Mouse (Mus musculus) hindbrain, postnatal 0 days (tissue): ENCODE results near the gene Cyb5r2. TPM values are rescaled to one million over a fixed set of nuclear protein-coding genes. Genes with fewer than 3 reads are reported as not detected.

Source experiments
- ATAC-seq: fragments of 200-750 bp; cut with Nextera tagmentation; 2 replicates; pipeline ENCODE4 v1.8.0; 2017; ENCODE audit warnings: mild to moderate bottlenecking, moderate TSS enrichment, moderate library complexity
- DNase-seq: peaks from one replicate; pipeline ENCODE4 v3.0.0-alpha.2; 2015; ENCODE audit warnings: low spot score
- H3K27ac ChIP-seq: fragments of 300-500 bp; sonication (generic); 2 replicates; pipeline ENCODE4 v1.5.1; 2014; ENCODE audit warnings: mild to moderate bottlenecking
- H3K27me3 ChIP-seq: fragments of 300-500 bp; sonication (generic); 2 replicates; pipeline ENCODE4 v1.6.1; 2014; ENCODE audit warnings: low read length, mixed read lengths; ENCODE audit not compliant: insufficient read depth
- H3K36me3 ChIP-seq: fragments of 300-500 bp; sonication (generic); 2 replicates; pipeline ENCODE4 v1.6.1; 2014; ENCODE audit warnings: low read length, mixed read lengths; ENCODE audit not compliant: insufficient read depth
- H3K4me1 ChIP-seq: fragments of 300-500 bp; sonication (generic); 2 replicates; pipeline ENCODE4 v1.6.1; 2014; ENCODE audit warnings: antibody characterized with exemption, low read length, mixed read lengths; ENCODE audit not compliant: insufficient read depth
- H3K4me2 ChIP-seq: fragments of 300-500 bp; sonication (generic); 2 replicates; pipeline ENCODE4 v1.6.1; 2014; ENCODE audit warnings: low read depth, mild to moderate bottlenecking, low read length, moderate library complexity, mixed read lengths
- H3K4me3 ChIP-seq: fragments of 300-500 bp; sonication (generic); 2 replicates; pipeline ENCODE4 v1.5.1; 2014; ENCODE audit warnings: low read length
- H3K9ac ChIP-seq: fragments of 300-500 bp; sonication (generic); replicated peaks from 2 replicates; pipeline ENCODE4 v1.6.1; 2014; ENCODE audit warnings: mild to moderate bottlenecking, low read length, moderate library complexity, mixed read lengths
- H3K9me3 ChIP-seq: fragments of 300-500 bp; sonication (generic); 2 replicates; pipeline ENCODE4 v1.6.1; 2016; ENCODE audit warnings: low read length, mixed read lengths
- CTCF ChIP-seq: IDR thresholded peaks from 2 replicates; pipeline ENCODE4 v1.5.1; 2016; ENCODE audit warnings: antibody characterized with exemption, control low read depth, low read depth
- WGBS: fragments of 180-500 bp; shearing (Covaris S2); extraction: QIAGEN DNeasy Blood & Tissue Kit; methylation state at CpG from one replicate; pipeline ENCODE4 v1.1.7; 2014; 5-methylcytosine and 5-hydroxymethylcytosine counted together
- polyA plus RNA-seq: library from polyadenylated mRNA; unstranded; fragments of >200 nt; fragmentation: Nextera tagmentation; extraction: Ambion mirVana; gene quantifications from 2 replicates; pipeline ENCODE4 v1.2.1, GENCODE M21; 2015
- total RNA-seq: library from RNA; depleted of rRNA; stranded (reverse); fragments of >200 nt; gene quantifications from 2 replicates; pipeline ENCODE4 v1.2.3, GENCODE M21; 2014; rRNA removed

Gene Cyb5r2
- total and polyA plus RNA-seq, 2 experiments from 2014 or later = 0.20 to 0.21 TPM

GRCm38 (mm10) chr7:107708491-107709112 lies 49.2 kb downstream of the Cyb5r2 start:
- Histone ChIP-seq H3K4me1 (peaks cover 5% of the 10 kb centered on the region; the same call in 1 of the 2 replicates), H3K9me3 (no peaks in the 10 kb centered on the region), H3K9ac (no peak overlapping the region), H3K4me3 (peak overlapping the region; percentile 18; the same call in 1 of the 2 replicates), H3K4me2 (peak overlapping the region; percentile 51), H3K36me3 (no peaks in the 10 kb centered on the region), H3K27me3 (no peaks in the 10 kb centered on the region), H3K27ac (peak overlapping the region; percentile 36; the same call in 1 of the 2 replicates)
- DNase-seq = peak; percentile 83
- peak; percentile 75 for TF ChIP-seq CTCF
- ATAC-seq = peak; percentile 94
- WGBS = under 1% methylated on average over 10 of the region's 10 CpGs

- Histone ChIP-seq H3K9me3 (no peaks in the 10 kb centered on the region), H3K4me1 (peaks cover 5% of the 10 kb centered on the region; the same call in 1 of the 2 replicates), H3K4me2 (no peak overlapping the region), H3K4me3 (no peak overlapping the region), H3K36me3 (no peaks in the 10 kb centered on the region), H3K27me3 (no peaks in the 10 kb centered on the region), H3K9ac (no peak overlapping the region), H3K27ac (no peak overlapping the region)
- ATAC-seq (no peak), DNase-seq (no peak)
- TF ChIP-seq CTCF = no peak
- WGBS = 48% methylated on average over 9 of the region's 9 CpGs
These were observed 50.2 kb downstream of the Cyb5r2 start for GRCm38 (mm10) chr7:107707650-107708049.

GRCm38 (mm10) chr7:107705941-107706340 lies 51.9 kb downstream of the Cyb5r2 start:
- no peak overlapping the region for H3K4me3 ChIP-seq
- H3K4me2 ChIP-seq = no peak overlapping the region
- TF ChIP-seq CTCF = no peak
- H3K27ac ChIP-seq = no peak overlapping the region
- no peaks in the 10 kb centered on the region for H3K36me3 ChIP-seq
- no peaks in the 10 kb centered on the region for H3K9me3 ChIP-seq
- ATAC-seq = no peak
- WGBS = 40% methylated on average over 5 of the region's 5 CpGs
- peak; percentile 29 for DNase-seq
- H3K9ac ChIP-seq = no peak overlapping the region
- peaks cover 5% of the 10 kb centered on the region; the same call in 1 of the 2 replicates for H3K4me1 ChIP-seq
- H3K27me3 ChIP-seq = no peaks in the 10 kb centered on the region

- H3K4me3 ChIP-seq = no peak overlapping the region
- DNase-seq (no peak), ATAC-seq (no peak)
- H3K36me3 ChIP-seq = no peaks in the 10 kb centered on the region
- no peaks in the 10 kb centered on the region for H3K9me3 ChIP-seq
- H3K9ac ChIP-seq = no peak overlapping the region
- no peak overlapping the region for H3K4me2 ChIP-seq
- TF ChIP-seq CTCF = no peak
- H3K27me3 ChIP-seq = no peaks in the 10 kb centered on the region; the same call in 1 of the 2 replicates
- H3K4me1 ChIP-seq = no peaks in the 10 kb centered on the region
- H3K27ac ChIP-seq = no peak overlapping the region
- WGBS = 72% methylated on average over 13 of the region's 13 CpGs
These were observed 55.1 kb downstream of the Cyb5r2 start for GRCm38 (mm10) chr7:107702461-107703380.

GRCm38 (mm10) chr7:107700646-107701045 lies 57.2 kb downstream of the Cyb5r2 start:
- Histone ChIP-seq H3K27ac (no peak overlapping the region), H3K36me3 (no peaks in the 10 kb centered on the region), H3K4me3 (no peak overlapping the region), H3K4me2 (no peak overlapping the region), H3K27me3 (no peaks in the 10 kb centered on the region; the same call in 1 of the 2 replicates), H3K9ac (no peak overlapping the region), H3K9me3 (no peaks in the 10 kb centered on the region), H3K4me1 (no peaks in the 10 kb centered on the region)
- 86% methylated on average over 5 of the region's 5 CpGs for WGBS
- ATAC-seq = no peak
- no peak for TF ChIP-seq CTCF
- DNase-seq = no peak

- Histone ChIP-seq H3K4me2 (no peak overlapping the region), H3K36me3 (no peaks in the 10 kb centered on the region), H3K4me1 (no peaks in the 10 kb centered on the region), H3K9me3 (no peaks in the 10 kb centered on the region), H3K27ac (no peak overlapping the region), H3K9ac (no peak overlapping the region), H3K4me3 (no peak overlapping the region), H3K27me3 (no peaks in the 10 kb centered on the region; the same call in 1 of the 2 replicates)
- no peak for TF ChIP-seq CTCF
- no peak for ATAC-seq
- no peak for DNase-seq
- WGBS = 87% methylated on average over 1 of the region's 1 CpGs
These were observed 57.9 kb downstream of the Cyb5r2 start for GRCm38 (mm10) chr7:107699926-107700325.

Other genes starting within 250 kb of the Cyb5r2 start
- 4.2 and 5.5 TPM in 2 replicates for gene Olfml1, start 190.6 kb downstream of the Cyb5r2 start, total RNA-seq
- 5.8 and 6.0 TPM in 2 replicates for gene Olfml1, start 190.6 kb downstream of the Cyb5r2 start, polyA plus RNA-seq
- 3.0 and 3.4 TPM in 2 replicates for gene Ppfibp2, start 162.8 kb downstream of the Cyb5r2 start, total RNA-seq
- gene Ppfibp2, start 162.8 kb downstream of the Cyb5r2 start, polyA plus RNA-seq = 2.3 and 3.2 TPM in 2 replicates
- gene 5330417H12Rik, start 132.9 kb downstream of the Cyb5r2 start, total RNA-seq = not detected in 2 replicates
- gene 5330417H12Rik, start 132.9 kb downstream of the Cyb5r2 start, polyA plus RNA-seq = not detected in 2 replicates
- gene Ovch2, start 43.2 kb upstream of the Cyb5r2 start, total RNA-seq = not detected in 2 replicates
- gene Ovch2, start 43.2 kb upstream of the Cyb5r2 start, polyA plus RNA-seq = not detected in 2 replicates
- gene Olfr467, start 54.2 kb upstream of the Cyb5r2 start, total RNA-seq = not detected in 2 replicates
- not detected in 2 replicates for gene Olfr467, start 54.2 kb upstream of the Cyb5r2 start, polyA plus RNA-seq
- not detected in 2 replicates for gene Olfr469, start 67.5 kb upstream of the Cyb5r2 start, total RNA-seq
- gene Olfr469, start 67.5 kb upstream of the Cyb5r2 start, polyA plus RNA-seq = not detected in 2 replicates
- not detected in 2 replicates for gene Olfr470, start 89.5 kb upstream of the Cyb5r2 start, total RNA-seq
- not detected in 2 replicates for gene Olfr470, start 89.5 kb upstream of the Cyb5r2 start, polyA plus RNA-seq
- not detected in 2 replicates for gene Olfr472, start 139.9 kb upstream of the Cyb5r2 start, total RNA-seq
- not detected in 2 replicates for gene Olfr472, start 139.9 kb upstream of the Cyb5r2 start, polyA plus RNA-seq
- not detected in 2 replicates for gene Olfr473, start 172.4 kb upstream of the Cyb5r2 start, total RNA-seq
- gene Olfr473, start 172.4 kb upstream of the Cyb5r2 start, polyA plus RNA-seq = not detected in 2 replicates
- not detected in 2 replicates for gene Olfr474, start 196.6 kb upstream of the Cyb5r2 start, total RNA-seq
- not detected in 2 replicates for gene Olfr474, start 196.6 kb upstream of the Cyb5r2 start, polyA plus RNA-seq
- not detected in 2 replicates for gene Olfr476, start 206.8 kb upstream of the Cyb5r2 start, total RNA-seq
- not detected in 2 replicates for gene Olfr476, start 206.8 kb upstream of the Cyb5r2 start, polyA plus RNA-seq
- not detected in 2 replicates for gene Olfr477, start 228.7 kb upstream of the Cyb5r2 start, total RNA-seq
- gene Olfr477, start 228.7 kb upstream of the Cyb5r2 start, polyA plus RNA-seq = not detected in 2 replicates